Mouse (Mus musculus) heart, postnatal 36 days (tissue): ENCODE results near the gene Gbf1. TPM values are rescaled to one million over a fixed set of nuclear protein-coding genes. Genes with fewer than 3 reads are reported as not detected.

Source experiments
- DNase-seq, 2 experiments: peaks; one replicate each; pipeline ENCODE4 v3.0.0; 2021 to 2022
- intact Hi-C: fragments of 180-260 bp; cut with DNase I; formaldehyde crosslinking; loops from one replicate; pipeline ENCODE4 v1.15.1; 2025
- total RNA-seq, 2 experiments: library from RNA; stranded (reverse); gene quantifications; 2 replicates each; pipeline ENCODE4 v1.2.3; 2021

The Gbf1 gene
- total RNA-seq, 2 experiments from 2014 or later = 43.2 to 50.4 TPM

GRCm38 (mm10) chr19:46326756-46327305 lies 174.5 kb downstream of the Gbf1 start, which contains the start of gene Psd:
Gene Psd (minus strand): TSS chr19:46327156.
- intact Hi-C loops = no loop called here
- peak; percentile 55 to 63 for DNase-seq

GRCm38 (mm10) chr19:46327531-46328064 lies 175.3 kb downstream of the Gbf1 start:
- DNase-seq = no peak
- intact Hi-C loops = loop anchor here (1.0 to 2.0 kb wide), 2 partner anchors 23 to 249 kb away; partner anchors contain the start of gene Nfkb2

- peak; percentile 90 to 97 for DNase-seq
- intact Hi-C loops = loop anchor here (1.0 to 2.0 kb wide), 2 partner anchors 24 to 250 kb away; partner anchors contain the start of gene Nfkb2
These were observed 176.0 kb downstream of the Gbf1 start, which contains the start of gene Fbxl15 for GRCm38 (mm10) chr19:46328081-46329030. Gene Fbxl15 (plus strand): TSS chr19:46328184.

- no peak for DNase-seq
- intact Hi-C loops = loop anchor here (2.0 kb wide), 1 partner anchor 250 kb away; no protein-coding TSS in a partner anchor
These were observed 176.8 kb downstream of the Gbf1 start for GRCm38 (mm10) chr19:46329031-46329641.

GRCm38 (mm10) chr19:46329951-46330350 lies 177.6 kb downstream of the Gbf1 start:
- intact Hi-C loops = loop anchor here (2.0 kb wide), 1 partner anchor 251 kb away; no protein-coding TSS in a partner anchor
- peak; percentile 82 to 83 for DNase-seq

GRCm38 (mm10) chr19:46330696-46331095 lies 178.4 kb downstream of the Gbf1 start:
- intact Hi-C loops = no loop called here
- DNase-seq = no peak

- no peak for DNase-seq
- intact Hi-C loops = no loop called here
These were observed 179.0 kb downstream of the Gbf1 start for GRCm38 (mm10) chr19:46331326-46331725.

GRCm38 (mm10) chr19:46331936-46332335 lies 179.6 kb downstream of the Gbf1 start:
- no peak for DNase-seq
- intact Hi-C loops = no loop called here

GRCm38 (mm10) chr19:46332721-46333339 lies 180.5 kb downstream of the Gbf1 start:
- no peak for DNase-seq
- intact Hi-C loops = no loop called here

GRCm38 (mm10) chr19:46333906-46334305 lies 181.6 kb downstream of the Gbf1 start:
- no peak for DNase-seq
- intact Hi-C loops = no loop called here

Other genes starting within 250 kb of the Gbf1 start
- gene Armh3, start 154.0 kb upstream of the Gbf1 start, total RNA-seq = 10 to 100 TPM; 15.5 to 15.8 TPM
- 1 to 10 TPM; 6.1 to 6.3 TPM for gene Hps6, start 149.0 kb upstream of the Gbf1 start, total RNA-seq
- 10 to 100 TPM; 16.1 to 16.4 TPM for gene Pprc1, start 107.6 kb upstream of the Gbf1 start, total RNA-seq
- 10 to 100 TPM; 38.4 to 52.4 TPM for gene Ldb1, start 107.3 kb upstream of the Gbf1 start, total RNA-seq
- 10 to 100 TPM; 14.4 to 19.8 TPM for gene Nolc1, start 76.6 kb upstream of the Gbf1 start, total RNA-seq
- under 1 TPM in 1 of 2 experiments, not detected in 1; 0.69 TPM for gene Elovl3, start 20.6 kb upstream of the Gbf1 start, total RNA-seq
- gene Pitx3, start 4.2 kb upstream of the Gbf1 start, total RNA-seq = under 1 TPM; 0.58 to 0.62 TPM
- 10 to 100 TPM; 16.6 to 22.8 TPM for gene Nfkb2, start 151.8 kb downstream of the Gbf1 start, total RNA-seq
- gene Psd, start 174.6 kb downstream of the Gbf1 start, total RNA-seq = 1 to 10 TPM in 1 of 2 experiments, under 1 TPM in 1; 0.57 to 1.3 TPM
- 1 to 10 TPM; 4.2 to 4.4 TPM for gene Fbxl15, start 175.7 kb downstream of the Gbf1 start, total RNA-seq
- 10 to 100 TPM; 87.2 to 94.6 TPM for gene Cuedc2, start 186.2 kb downstream of the Gbf1 start, total RNA-seq
- 1 to 10 TPM; 2.4 to 2.5 TPM for gene Mfsd13a, start 188.6 kb downstream of the Gbf1 start, total RNA-seq
- under 1 TPM; 0.33 to 0.50 TPM for gene 2310034G01Rik, start 197.8 kb downstream of the Gbf1 start, total RNA-seq
- gene Actr1a, start 243.2 kb downstream of the Gbf1 start, total RNA-seq = 10 to 100 TPM; 88.4 to 97.0 TPM
- 10 to 100 TPM; 10.8 to 12.7 TPM for gene Sufu, start 244.4 kb downstream of the Gbf1 start, total RNA-seq